Mouse (Mus musculus): ENCODE results near the gene Atp6v0a4.

Gene Atp6v0a4

DNA sequence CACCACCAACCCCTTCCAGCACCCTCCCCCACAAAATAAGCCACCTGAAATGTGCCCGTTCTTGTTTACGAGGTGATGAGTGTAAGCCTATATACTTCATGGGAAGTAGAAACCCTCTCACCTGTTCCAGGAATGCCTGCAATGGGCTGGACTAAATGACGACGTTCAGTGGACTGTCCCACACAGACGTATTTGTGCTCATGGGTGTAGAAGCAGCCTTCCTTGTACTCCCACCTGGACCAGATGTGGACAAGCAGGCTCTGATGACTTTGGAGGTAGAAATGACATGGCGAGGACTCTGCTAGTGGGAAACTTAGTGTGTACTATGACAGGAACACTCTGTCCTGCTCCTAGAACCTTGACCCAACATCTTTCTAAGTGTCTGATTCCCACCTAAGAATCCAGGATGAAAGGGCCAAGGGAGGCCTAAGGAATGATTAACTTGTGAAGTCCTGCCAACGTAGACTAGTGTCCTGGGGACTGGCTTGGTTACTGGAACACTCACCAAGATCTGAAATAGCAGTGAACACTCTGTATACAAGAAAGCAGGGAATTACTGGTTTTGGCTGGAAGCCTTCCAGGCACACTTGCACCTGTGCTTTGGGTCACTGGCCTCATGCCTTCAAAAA is at the start of gene Atp6v0a4:
Atp6v0a4 (minus strand) TSS at position 380 of the 629 bp plus-strand sequence.
- DNase-seq (ENCODE audit: low read depth, low spot score): no peak

DNA sequence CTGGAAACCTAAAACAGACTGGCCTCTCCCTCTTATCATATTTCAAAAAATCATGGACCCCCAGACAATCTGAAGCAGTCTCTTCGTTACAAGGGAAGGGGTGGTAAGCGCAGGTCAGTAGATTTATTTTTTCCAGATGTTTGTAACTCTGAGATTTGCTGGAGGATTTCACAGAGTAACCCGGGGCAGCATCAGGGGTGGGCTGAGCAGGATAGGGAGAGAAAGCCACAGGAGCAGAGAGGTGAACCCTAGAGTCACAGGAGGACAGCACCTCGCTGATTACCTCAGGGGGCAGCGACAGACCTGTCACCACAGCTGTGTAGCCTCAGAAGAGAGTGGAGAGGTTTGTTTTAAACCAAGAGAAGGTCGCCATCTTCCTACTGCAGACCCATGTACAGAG is 41.0 kb upstream of the Atp6v0a4 start:
- no peak for DNase-seq (ENCODE audit: low read depth, low spot score)

DNA sequence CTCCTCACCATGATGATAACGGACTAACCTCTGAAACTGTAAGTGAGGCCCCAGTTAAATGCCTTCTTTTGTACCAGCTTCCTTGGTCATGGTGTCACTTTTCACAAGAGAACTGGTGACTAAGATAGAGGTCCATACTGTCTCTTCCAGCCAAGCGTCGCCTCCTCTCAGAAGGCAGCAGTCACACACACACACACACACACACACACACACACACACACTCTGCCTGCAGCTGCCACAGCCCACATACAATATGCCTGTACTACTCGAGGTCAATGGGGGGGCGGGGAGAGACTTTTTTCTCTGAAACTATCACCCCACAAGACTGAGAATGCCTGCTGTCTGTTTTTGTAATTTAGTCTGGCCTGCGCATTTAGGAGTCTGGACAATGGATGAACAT is 40.3 kb upstream of the Atp6v0a4 start:
- no peak for DNase-seq (ENCODE audit: low read depth, low spot score)

DNA sequence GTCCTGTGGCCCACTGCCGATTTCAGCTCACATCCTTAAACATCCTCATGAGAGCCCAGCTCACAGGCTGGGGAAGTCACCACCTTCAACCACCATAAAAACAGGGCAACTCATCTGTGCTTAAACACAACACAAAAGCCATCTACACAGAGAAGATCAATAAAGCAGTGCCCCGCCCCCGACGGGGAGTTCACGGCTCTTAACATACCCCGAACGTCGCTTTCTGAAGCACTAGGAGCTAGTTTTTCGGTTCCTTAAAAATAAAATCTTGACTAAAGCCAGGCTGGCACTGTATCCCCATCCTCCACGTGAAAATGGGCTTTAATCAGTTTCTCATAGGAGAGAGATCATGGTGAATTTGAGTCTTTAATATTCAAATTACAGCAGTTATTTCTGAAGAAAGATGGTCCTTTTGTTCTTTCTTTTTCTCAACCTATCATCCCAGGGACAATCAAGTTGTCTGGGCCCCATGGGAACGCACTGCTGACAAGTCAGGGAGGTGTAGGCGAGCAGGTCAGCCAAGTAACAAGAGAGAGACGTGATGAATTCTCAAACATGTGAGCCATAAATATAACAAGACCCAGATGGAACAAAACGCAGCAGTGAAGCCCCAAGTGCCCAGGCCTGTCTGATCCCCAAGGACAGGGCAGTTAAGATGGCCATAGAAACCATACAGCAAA is 38.6 kb upstream of the Atp6v0a4 start:
- DNase-seq (ENCODE audit: low read depth, low spot score): no peak

DNA sequence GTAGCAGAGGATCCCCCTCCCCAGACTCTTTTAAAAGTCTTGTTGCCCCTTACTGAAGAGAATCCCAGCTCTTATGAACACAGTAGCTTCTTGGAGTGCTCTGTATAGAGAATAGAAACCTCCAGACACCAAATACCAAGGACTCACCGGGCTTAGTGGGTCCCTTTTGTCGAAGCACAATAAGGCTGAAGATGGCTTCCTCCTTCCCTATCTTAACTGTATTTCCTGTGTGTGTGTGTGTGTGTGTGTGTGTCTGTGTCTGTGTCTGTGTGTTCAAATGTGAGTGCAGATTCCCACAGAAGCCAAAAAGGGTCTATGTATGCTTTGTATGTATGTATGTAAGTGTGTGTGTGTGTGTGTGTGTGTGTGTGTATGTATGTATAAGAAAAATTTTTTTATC is 36.2 kb upstream of the Atp6v0a4 start:
- no peak for DNase-seq (ENCODE audit: low read depth, low spot score)

DNA sequence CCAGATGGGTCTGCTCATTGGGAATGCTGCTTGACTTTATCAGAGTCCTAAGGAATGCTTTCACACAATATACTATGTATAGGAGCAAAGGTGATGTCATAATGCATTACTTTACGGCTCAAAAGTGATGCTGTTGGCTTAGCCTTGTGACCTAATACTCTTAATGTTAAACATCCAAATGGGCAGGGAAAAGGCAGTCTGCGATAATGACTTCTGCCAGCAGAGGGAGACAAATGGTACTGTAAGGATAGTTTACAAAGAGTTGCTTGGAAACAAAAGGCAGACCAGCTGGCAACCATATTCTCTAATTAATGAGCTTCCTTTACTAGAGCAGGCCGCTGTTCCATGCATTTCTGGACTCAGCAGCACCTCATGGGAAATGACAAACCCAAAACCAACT is 35.7 kb upstream of the Atp6v0a4 start:
- DNase-seq (ENCODE audit: low read depth, low spot score): peak; percentile 50

DNA sequence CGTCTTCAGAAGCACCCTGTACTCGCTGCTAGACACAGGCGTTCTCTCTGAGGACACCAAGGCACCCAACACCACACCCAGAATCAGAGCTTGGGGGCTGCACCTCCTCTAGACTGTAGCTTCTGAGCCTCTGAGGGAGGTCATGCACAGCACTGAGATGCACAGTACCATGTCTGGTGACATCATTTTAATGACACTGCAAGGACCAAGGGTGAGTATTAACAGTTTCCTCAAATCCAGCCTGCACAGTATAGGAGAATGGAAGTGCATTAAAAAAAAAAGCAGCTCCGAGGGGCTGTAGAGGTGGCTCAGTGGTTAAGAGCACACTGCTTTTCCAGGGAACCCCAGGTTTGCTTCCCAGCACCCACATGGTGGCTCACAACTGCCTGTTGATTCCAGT is 35.2 kb upstream of the Atp6v0a4 start:
- DNase-seq (ENCODE audit: low read depth, low spot score): no peak

DNA sequence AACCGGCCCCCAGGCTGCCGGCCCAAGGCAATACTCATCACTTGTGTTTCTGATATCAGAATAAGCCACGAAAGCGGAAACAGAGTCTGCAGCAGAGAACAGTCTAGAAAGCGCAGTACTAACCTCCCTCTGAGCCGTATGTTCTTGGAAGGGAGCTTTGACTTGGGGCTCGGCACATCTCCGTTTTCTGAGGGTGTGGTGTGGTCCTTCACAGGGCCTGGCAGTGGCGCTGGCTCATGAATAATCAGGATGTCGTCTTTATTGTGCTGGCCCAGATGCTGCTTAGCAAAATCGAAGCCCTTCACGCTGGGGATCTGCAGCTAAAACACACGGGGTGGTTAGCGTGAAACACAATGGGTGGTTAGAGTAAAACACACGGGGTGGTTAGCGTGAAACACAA is 33.5 kb upstream of the Atp6v0a4 start:
- no peak for DNase-seq (ENCODE audit: low read depth, low spot score)

DNA sequence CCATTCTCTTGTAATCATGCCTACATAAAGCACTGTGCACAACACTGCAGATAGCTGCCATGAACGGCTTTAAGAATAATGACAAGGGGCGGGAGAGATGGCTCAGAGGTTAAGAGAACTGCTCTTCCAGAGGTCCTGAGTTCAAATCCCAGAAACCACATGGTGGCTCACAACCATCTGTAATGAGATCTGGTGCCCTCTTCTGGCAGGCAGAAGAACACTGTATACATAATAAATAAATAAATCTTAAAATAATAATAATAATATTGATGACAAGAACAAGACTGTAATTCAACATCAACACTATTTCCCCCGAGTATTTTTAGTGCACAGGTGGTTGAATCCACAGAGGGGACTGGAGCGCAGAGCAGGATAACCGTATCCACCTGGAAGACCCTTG is 31.8 kb upstream of the Atp6v0a4 start:
- no peak for DNase-seq (ENCODE audit: low read depth, low spot score)

DNA sequence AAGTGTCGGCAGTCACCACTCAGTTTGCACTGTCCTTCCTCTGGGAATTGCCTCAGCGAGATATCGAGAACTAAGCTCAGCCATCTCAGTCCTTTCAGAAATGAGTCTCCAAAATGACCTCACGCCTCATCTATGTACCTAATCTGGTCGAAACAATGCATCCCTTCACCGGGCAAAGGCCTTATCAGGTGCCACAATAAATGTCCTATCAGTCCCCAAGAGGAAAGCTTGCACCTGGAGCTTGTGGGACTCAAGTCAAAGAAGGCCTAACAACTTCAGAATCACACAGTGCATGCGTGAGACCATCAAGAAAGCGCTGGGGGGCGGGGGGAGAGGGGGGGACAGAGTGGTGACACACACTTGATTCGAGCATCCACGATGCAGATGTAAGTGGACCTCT is 27.9 kb upstream of the Atp6v0a4 start:
- no peak for DNase-seq (ENCODE audit: low read depth, low spot score)

DNA sequence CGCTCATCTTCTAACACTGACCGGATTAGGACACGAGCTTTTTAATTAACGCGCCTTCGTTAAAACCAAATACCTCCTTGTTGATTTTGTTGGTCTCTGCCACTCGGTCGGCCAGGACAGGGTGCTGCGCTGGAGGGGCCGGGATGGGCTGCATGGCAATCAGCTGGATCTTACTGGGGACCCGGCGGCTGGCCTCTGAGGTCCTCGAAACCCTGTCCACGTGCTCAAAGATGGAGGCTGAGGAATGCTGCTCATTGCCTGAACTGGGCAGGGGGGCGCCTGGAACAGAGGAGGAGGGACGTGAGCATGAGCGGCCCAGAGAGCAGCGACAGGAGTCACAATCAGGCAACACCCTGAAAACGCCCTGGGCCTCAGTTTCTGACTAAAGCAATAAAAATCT is 25.1 kb upstream of the Atp6v0a4 start:
- DNase-seq (ENCODE audit: low read depth, low spot score): no peak

DNA sequence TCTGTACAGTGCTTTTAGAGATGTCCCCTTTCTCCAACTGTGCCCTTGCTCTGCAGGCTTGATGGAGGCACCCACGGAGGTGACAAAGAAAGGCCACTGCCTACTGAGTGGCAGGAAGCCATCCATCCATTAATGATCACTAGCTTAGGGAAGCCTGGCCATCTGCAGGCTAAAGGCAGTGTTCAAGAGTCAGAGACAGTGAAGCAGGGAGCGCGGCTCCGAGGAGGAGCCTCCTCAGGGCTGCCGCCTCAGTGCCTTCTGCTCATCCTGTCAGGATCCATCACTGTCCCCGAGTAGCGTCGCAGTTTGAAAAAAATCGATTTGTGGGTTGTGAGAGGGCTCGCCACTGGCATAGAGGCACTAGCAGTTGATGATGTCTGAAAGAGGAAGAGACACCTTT is 24.2 kb upstream of the Atp6v0a4 start:
- no peak for DNase-seq (ENCODE audit: low read depth, low spot score)

DNA sequence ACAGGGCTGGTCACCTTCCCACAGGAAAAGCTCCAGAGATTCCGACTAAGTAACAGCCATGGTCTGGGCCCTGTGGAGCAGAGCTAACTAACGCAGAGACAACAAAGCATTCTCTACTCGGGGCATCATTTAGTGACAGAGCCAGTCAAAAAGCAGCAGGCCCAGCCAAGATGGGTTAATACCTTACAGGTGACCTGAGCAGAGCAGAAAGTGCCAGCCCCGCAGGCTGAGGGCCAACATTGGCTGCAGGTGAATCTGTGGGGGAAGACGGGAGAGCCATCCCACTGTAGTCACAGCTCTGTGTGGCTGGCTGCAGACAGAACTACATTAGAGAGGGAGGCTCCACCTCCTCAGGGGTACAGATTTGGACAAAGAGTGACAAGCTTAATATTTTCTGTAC is 22.9 kb upstream of the Atp6v0a4 start:
- no peak for DNase-seq (ENCODE audit: low read depth, low spot score)

DNA sequence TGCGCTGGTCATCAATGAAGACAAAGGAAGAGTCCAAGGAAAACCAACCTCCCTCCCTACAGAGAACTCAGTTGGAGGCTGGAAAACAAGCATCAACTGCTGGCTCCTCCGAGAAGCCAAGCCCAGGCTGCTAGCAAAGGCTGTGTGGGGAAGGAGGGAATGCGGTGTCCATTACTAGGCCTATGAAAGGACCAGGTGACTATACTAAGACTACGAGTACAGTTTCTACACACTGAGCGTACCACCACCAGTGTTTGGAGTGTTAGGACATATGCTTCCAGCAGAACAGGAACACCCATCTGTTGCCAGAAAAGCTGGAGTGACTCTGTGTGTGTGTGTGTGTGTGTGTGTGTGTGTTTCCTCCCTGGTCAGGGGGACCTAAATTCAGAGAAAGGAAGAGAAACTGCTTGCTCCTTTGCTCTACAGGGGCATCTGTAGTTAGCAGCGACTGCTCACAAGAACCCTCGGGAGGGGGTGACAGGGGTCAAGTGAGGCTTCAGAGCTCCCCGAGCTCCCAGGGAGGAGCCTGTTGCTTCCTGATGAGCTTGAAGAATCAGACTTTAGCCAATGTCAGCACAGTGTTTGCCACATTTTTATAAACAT is 21.2 kb upstream of the Atp6v0a4 start:
- DNase-seq (ENCODE audit: low read depth, low spot score): no peak

DNA sequence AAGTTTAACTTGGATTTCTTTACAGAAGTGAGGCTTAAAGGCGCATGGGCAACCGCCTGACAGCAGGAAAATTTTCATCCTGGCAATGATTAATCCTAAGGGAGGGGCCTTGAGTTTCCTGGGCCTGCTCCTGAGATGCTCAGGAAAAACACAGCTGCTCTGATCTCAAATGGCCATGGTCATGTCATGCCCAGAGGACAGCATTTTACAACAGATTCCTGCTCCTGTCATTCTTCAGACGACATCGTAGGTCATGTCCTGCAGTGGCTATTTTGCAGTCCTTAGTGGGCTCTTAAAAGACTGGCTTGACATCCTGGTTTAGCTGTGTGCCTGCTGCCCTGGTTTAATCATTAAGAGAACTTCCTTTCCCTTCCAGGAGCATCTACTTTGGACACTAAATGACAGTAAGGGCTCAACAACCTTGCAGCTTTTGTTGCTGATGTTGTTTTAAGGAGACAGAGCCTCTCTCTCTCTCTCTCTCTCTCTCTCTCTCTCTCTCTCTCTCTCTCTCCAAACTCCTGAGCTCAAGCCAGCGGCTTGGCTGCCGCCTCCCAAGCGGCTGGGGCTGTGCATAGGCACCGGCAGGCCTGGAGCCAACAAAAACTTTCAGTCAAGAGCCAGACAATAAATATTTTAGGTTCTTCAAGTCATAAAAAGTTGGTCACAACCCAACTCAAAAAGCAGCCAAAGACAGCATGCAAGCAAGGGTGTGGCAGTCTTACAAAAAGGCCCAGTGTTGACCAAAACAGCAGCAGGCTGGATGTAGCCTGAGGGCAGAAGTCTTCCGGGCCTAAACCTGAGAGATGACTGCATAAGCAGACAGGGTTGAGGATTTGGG is 20.0 kb upstream of the Atp6v0a4 start:
- peak; percentile 86 for DNase-seq (ENCODE audit: low read depth, low spot score)

DNA sequence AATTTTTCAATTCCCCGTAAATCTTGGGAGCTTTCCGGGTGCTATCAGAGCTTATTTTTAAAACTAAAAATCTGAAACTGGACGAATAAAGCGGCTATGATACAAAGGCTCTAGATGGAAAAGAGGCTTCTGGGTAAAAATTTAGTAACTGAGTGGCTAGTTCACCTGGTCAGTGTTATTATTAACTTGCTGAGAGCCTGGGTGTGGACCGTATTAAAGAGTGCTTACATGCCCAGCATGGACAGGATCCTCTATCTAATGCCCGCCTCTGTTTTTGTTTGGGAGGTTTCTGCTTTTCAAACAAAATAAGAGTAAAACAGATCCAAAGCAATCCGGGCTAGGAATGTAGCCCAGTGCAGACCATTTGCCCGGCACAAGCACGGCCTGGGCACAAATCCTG is 16.0 kb upstream of the Atp6v0a4 start:
- no peak for DNase-seq (ENCODE audit: low read depth, low spot score)

DNA sequence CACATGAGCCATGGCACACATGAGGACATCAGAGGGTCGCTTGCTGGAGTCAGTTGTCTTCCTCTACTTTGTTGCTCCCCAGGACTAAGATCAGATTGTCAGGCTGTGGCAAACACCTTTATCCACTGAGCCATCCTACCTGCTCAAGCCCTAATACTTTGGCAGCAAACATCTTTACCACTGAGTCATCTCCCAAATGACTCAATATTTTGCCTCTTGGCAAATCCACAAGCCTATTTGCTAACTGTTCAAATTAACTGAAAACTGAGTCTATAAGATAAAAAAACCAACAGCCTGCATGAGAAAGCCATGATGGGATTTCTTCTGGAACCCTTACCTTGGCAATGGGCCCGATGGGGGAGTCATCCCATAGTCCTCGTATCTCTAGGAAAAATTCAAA is 14.7 kb upstream of the Atp6v0a4 start:
- DNase-seq (ENCODE audit: low read depth, low spot score): no peak

DNA sequence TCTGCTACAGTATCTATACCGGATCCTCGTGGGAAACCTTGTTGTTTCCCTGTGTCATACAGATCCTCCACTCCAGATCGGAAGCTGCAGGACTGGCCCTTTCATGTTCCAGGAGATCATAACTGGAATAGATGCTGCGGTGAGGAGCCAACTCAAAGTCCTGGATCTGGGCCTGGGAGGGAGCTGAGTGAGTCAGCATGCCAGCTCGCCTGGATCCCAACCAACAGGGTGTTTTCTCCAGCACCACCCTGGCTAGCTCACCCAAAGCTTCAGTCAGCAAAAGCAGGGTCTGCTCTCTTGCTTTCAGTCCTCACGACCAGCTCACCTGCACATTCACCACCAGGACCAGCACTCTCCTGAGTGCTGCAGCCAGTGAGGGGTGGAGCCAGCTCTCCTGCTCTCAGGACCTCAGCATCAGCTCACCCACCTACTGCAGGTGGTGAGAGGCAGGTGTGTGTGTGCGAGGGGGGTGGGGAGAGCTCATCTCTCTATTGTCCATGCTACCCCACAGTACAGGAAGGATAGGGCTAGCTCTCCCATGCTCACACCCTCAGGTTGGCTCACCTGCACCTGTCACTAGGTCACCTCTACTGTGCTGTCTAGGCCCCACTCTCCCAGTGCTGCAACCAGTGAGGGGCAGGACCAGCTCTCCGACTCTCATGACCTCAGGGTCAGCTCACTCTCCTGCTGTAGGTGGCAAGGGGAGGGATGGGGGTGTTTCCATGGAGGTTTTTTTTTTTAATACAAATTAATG is 10.6 kb upstream of the Atp6v0a4 start:
- peak; percentile 43 for DNase-seq (ENCODE audit: low read depth, low spot score)

DNA sequence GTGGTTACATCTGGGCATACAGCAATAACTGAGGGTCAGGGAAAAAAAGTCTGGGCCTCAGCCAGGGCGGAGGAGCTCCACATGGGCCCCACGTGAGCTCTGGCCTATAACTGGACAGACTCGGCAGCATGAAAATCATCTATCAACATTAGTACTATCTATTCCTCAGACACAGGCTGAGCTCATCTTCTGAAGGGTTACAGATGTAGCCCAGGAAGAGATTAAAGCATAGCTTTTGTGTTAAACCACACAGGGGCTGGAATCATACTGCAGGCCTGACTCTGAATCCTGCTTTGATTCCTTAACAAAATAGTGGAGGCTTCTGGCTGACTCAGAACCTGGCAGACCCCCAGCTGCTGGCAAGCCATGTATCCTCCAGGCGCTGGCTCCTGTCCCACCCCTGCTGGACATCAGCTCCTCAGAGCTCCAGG is 7.4 kb upstream of the Atp6v0a4 start:
- peak; percentile 52 for DNase-seq (ENCODE audit: low read depth, low spot score)

DNA sequence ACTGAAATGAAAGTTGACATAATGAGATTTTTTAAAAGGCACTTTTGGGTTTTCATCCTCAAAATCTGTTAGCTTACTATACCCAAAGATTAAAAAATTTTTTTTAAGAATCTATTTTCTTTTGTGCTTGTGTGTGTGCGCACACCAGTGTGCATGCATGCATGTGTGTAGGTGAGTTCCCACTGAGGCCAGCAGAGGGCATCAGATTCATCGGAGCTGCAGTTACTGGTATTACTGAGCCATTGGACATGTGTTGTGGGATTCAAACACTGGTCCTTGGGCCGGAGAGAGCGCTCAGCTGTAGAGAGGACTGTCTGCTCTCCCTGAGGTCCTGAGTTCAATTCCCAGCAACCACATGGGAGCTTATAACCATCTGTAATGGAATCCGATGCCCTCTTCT is 5.5 kb upstream of the Atp6v0a4 start:
- no peak for DNase-seq (ENCODE audit: low read depth, low spot score)

DNA sequence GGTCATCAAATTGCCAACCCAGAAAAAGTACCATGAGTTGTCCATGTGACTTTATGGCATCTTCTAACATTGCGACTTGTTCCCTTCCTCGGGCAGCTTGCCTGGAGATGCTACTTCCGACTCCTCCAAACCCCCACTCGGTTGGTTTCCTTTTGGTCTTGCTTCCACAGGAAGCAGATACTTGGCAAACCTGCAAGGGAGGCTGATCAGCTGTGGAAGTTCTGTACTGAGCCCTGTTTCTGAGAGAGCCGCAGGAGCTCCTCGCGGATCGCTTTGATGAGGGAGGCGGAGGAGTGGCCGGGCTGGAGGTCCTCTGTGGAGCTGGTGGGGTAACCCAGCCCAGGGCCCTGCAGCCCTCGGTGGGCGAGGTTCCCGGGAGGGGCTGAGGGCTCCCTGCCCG is 3.7 kb upstream of the Atp6v0a4 start:
- DNase-seq (ENCODE audit: low read depth, low spot score): no peak

DNA sequence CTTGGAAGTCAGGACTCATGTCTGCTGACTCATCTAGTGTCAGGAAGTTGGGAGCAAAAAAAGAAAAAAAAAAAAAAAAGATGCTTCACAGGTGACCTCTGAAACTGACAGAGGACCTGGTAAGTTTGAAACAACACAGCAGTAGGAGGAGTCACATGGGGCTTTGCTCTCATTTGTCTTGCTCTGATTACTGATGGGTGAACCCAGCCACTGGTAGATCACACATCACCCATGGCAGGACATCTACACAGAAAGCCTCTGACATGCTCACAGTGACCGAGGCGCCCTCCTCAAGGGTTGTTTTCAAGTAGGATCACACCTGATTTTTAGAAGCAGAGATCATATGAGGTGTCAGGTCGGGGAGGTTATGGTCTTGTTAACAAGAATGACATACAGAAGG is 1.1 kb upstream of the Atp6v0a4 start:
- DNase-seq (ENCODE audit: low read depth, low spot score): no peak

Data from skeletal muscle tissue, adult 2 months (tissue).